Mouse (Mus musculus): Measurements from ENCODE around the gene Smcr8. TPM values are rescaled to one million over a fixed set of nuclear protein-coding genes. Genes with fewer than 3 reads are reported as not detected.

Gene Smcr8
- total RNA-seq (2021): 27.0 and 27.5 TPM in 2 replicates
- long read RNA-seq, full-length matches to known transcripts: 3 of 5 reads
- long read RNA-seq, partial matches to known transcripts: 0 of 5 reads
- long read RNA-seq, other reads (novel, unspliced or antisense): 2 of 5 reads

DNA sequence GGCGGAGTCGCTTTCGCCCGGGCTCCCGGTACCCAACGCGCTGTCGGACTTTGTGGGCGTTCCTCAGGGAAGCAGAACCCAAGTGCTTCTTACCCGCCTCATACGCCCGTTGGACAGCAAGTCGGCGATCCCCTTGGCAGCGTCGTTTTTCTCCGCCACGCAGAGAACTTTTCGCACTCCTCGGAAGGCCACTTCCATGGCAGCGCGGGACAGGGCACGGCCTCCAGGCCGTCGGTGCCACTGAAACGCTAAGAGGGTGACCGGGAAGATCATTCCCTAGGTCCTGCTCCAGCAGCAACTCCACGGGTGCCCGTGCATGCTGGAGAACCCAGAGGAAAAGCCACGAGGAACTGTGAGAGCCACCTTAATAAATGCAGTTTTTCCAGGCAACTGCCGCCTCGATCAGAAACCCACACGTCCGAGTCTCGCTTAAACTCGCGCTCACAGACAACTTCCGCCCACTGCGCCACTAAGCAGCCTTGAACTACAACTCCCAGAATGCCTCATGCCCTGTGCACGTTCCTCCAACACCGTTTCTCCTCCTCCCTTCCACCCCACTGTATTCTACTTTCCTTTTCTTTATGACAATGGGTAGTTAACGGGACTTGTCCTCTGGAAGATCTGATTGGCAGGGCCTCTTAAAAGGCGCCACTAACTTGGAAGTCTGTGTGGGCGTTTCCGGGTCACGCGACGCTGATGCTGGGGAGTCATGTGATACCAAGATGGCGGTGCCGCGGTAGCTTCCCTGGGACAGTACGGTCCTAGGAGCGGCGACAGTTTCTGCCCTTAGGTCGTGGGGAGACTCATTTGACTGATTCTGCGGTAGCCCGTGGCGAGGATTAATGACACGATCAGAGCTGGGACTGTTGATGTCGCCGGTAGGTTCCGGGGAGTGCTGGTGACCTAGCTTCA is at the start of gene Smcr8, which contains the start of gene Top3a:
Smcr8 (plus strand) TSS at position 696 of the 912 bp plus-strand sequence.
Top3a (minus strand) TSS at position 537 of the 912 bp plus-strand sequence.
- peak; percentile 79 for DNase-seq

DNA sequence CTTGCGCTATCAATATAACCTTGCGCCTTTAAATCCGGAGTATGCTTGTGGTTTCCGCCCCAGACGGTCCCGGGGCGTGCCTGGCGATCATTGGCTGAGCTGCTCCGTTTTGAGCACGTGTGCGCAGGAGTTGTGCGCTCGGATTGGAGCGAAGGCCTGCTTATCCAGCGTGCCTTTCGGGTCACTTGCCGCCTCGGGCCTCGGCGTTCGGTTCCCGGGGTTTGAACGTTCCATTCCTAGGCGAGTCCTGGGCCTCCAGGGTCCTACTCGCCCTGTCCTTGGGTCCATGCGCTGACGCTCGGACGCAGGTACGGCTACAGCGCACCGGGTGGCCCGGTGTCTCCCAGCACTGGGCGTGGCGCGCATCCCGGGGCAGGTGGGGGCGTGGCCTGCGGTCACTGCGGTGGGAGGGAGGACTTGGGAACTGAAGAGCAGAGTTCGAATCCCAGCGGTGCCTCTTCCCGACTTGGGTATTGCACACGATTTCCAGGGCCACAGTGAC is 49.0 kb upstream of the Smcr8 start, which contains the start of gene Mief2:
Mief2 (plus strand) TSS at position 139 of the 502 bp plus-strand sequence.
- DNase-seq: peak; percentile 93

DNA sequence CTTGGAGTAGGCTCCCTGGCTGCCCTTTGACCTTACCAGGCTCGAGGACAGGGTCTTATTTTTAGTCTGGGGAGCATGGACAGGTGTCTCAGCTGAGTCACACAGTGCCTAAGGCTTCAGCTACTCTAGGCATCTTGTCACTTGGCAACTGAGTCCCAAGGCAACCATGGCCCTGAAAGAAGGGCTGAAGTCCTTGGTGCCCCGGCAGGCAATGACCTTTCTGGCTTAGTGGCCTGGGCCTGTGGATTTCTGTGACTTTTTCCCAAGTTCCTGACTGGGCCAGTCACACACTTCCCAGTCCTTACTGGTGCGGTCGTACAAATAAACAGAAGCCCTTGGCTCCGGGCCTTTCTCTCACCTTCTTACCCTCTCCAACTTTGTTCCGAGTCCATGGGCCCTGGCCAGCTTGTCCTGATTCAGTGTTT is 48.1 kb upstream of the Smcr8 start:
- DNase-seq: peak; percentile 35

DNA sequence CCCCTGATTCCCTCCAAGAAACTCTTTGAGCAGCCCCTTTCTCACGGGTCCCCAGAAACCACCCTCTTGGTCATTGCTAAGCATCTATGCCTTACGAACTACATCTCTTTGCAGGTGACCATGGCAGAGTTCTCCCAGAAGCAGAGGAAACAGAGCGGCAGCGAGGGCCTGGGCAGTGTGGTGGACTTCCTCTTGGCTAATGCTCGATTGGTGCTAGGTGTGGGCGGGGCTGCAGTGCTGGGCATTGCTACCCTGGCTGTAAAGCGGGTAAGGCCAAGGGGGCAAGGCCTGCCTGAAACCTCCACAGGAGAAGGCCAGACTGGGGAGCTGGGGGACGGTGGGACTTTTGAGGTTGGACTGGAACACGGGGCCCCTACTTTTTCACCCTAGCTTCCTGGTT is 47.2 kb upstream of the Smcr8 start:
- DNase-seq: no peak

DNA sequence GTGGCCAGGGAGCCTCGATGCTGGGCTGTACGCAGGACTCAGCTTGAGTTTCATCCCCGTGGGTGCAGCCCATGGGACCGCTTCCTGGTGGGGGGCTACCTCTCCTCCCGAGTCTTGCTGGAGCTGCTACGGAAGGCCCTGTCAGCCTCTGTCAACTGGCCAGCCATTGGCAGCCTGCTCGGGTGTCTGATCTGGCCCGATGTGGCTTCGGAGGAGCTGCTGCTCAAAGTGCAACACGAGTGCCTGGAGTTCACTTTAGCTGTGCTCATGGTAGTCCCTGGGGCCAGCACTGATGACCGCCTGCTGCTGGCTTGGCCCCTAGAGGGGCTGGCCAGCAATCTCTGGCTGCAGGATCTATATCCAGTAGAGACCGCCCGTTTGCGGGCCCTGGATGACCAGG is 46.1 kb upstream of the Smcr8 start:
- no peak for DNase-seq

DNA sequence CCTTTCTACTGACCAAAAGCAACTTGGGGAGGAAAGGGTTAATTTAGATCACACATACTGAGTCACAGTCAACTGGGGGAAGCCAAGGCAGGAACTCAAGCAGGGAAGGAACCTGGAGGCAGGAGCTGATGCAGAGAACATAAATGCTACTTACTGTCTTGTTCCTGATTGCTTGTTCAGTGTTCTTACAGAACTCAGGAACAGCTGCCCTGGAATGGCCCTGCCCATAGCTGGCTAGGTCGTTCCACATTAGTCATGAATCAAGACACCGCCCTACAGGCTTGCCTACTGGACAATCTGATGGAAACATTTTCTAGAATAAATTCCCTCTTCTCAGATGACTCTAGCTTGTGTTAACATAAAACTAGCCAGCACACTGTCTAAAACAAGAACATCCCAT is 43.1 kb upstream of the Smcr8 start:
- DNase-seq: no peak

DNA sequence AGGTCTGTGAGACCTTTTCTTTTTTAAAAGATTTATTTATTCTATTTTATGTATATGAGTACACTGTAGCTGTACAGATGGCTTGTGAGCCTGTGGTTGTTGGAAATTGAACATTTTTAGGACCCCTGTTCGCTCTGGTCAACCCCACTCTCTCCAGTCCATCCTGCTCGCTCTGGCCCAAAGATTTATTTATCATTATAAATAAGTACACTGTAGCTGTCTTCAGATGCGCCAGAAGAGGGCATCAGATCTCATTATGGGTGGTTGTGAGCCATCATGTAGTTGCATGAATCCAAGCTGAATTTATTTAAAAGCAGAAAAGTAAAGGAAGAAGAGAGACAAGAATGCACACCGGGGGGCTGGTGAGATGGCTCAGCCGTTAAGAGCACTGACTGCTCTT is 42.1 kb upstream of the Smcr8 start:
- no peak for DNase-seq

DNA sequence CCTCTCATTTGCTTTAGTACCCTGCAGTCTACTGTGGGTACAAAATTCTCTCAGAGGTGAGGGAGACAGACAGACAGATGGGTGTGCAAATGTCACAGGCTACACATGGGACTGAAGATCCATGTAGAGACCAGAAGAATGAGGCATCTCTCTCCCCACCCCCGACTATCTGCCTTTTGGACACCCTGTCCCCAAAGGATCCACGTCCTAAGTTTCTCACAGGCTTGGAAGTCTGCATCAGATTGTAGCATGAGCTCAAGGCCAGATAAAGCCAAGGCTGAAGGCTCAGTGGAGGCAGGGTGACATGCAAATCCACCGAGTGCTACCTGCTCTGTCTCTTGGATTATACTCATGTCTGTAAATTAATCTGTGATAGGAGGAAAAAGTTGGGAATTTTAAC is 40.8 kb upstream of the Smcr8 start:
- DNase-seq: no peak

DNA sequence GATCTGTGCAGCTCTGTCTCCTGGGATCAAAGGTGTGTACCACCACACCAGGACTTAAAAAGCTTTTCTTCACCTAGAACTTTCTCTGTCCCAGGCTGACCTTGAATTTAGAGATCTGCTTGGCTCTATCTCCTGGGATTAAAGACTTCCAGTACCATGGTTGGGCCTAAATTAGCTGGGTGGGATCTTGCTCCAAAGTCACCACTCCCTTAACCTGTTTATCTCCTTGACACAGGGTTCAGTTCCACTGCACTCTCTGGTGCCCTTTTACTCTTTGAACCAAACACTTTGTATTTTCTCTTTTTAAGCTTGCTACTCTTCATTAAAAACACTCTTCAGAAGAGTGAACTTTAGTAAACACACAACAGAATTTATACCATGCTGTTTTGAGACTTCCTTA is 39.9 kb upstream of the Smcr8 start:
- no peak for DNase-seq

DNA sequence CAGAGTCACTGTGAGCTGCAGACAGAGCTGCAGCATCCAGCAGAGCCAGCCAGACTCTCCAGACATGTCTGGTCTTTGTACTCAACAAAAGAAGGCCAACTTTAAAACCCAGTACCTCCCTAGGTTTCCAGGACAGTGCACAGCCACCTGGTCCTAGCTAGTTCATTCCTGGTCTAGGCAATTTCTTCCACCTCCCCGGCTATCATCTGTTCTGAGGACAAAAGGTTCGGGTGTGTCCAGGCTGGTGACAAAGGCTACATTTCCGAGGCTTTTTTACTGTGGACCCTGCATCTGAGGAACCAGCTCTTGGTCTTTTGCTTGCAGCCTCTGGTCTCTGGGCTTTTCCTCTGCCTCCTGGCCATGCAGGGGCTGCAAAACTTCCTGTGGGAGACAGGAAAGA is 37.0 kb upstream of the Smcr8 start:
- DNase-seq: no peak

DNA sequence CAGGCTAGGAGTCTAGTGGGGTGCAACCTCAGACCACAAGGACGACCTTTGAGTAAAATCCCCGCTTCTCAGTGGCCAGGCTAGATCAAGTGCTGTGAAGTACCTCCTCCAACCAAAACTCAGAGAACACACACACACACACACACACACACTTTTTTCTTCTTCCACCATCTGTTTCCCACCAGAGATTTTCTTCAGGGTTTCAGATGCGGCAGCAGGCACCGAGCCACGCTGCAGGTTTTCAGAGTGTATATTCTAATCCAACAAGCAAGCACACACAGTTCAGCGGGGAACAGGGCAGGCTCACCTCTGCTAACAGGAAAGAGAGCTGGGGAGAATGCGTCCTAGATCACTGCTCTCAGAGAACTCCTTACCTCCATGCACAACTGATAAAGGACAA is 21.8 kb upstream of the Smcr8 start:
- no peak for DNase-seq

DNA sequence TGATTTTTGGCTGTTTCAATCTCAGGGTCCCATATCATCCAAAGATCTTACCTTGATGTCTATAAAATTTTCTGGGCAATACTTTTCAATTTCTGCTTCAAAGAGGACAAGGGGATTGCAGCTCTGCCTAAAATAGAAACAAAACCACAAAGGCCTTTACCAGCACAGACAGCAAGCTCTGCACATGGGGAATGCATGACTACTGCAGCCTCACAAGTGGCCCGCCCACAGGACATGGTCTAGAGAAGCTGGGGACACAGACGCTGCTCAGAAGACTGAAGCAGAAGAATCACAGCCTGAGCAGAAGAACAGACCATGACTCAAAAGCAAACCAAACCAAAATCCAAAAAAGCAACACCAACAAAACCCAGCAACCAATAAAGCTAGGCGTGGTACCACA is 15.6 kb upstream of the Smcr8 start:
- no peak for DNase-seq

DNA sequence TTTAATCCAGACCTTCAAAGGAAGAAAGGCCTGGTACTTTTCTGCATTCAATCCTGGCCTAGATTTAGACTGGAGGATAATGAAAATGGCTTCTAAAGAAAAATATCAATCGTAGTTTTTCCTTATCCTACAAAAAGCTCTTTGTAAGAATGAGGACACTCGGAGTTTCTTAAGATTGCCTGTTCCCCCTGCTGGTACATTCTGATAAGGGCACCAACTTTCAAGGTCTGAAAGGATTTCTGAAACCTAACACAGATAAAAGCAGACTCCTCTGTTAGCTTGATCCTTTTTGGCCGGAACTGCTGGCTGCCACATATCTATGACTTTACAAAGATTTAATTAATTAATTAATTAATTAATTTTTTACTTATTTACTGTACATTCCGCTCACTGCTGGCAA is 10.4 kb upstream of the Smcr8 start:
- DNase-seq: no peak

DNA sequence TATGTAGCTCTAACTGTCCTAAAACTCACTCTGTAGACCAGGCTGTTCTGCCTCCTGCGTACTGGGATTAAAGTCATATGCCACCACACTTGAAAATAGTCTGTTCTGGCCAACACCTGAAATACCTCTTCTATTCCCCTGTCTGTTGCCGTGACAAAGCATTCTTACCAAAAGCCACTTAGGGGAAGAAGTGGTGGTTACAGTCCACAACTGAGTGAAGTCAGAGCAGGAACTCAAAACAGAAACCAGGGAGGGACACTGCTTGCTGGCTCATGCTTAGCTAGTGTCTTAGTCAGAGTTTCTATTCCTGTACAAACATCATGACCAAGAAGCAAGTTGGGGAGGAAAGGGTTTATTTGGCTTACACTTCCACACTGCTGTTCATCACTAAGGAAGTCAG is 8.0 kb upstream of the Smcr8 start:
- no peak for DNase-seq

DNA sequence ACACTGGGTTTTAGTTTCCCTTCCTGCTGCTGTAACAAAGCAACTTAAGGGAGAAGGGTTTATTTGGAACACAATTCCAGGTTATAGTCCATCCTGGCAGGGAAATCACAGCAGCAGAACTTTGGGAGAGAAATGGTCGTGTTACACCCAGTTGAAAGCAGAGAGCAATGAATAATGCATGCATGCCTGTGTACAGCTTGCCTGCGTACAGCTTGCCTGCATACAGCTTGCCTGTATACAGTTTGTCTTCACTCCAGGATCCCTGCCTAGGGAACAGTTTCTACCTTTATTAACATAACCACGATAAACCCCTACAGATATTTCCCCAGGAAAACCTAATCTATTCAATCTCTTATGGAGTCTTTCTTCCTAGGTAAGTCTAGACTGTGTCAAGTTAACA is 6.5 kb upstream of the Smcr8 start:
- no peak for DNase-seq

DNA sequence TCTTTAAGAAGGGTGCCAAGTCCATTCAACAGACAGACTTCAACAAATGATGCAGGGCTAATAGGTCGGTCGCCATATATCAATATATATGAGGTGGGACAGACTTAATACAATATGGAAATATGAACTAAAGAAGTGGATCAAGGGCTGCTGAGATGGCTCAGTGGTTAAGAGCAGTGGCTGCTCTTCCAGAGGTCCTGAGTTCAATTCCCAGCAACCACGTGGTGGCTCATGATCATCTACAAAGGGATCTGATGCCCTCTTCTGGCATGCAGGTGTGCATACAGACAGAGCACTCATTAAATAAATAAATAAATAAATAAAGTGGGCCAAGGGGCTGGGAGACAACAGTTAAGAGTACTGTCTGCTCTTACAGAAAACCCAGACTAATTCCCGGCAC is 5.2 kb upstream of the Smcr8 start:
- no peak for DNase-seq

DNA sequence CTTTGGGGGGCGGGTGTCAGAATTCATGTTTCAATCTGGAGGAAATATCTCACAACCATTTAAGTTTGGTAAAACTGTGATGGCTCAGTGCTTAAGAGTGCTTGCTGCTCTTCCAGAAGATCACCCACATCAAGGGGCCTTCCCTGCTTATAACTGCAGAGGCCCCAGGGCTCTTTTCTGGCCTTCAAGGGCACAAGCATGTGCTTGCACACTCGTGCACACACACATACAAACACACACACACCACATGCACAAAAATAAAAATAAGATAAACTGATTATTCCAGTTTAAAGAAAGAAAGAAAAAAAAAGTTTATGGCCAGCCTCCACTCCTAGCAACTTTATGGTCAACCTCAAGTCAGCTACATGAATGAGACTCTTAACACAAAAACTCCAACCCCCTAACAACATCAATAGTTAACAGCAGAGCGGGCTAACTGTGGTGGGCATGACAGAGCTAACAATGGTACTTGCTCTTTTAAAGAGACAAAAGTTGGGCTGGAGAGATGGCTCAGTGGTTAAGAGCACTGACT is 3.1 kb upstream of the Smcr8 start:
- no peak for DNase-seq

DNA sequence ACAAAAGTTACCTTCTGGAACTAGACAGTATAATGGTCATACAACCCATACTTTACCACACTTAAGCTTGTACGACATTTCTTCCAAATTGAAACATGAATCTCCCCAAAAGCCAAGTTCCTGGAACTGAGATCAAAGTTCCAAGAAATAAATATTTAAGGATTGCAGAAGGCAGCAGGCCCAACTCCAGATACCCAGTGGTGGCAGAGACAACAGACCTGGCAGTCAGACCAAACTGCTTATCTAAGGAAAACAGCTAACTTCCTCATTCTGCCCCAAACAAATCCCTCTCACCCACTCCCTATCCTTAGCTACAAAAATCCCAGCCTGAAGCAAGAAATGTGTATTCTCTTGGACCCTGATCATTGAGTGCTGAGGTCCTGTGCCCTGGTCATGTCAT is 2.5 kb upstream of the Smcr8 start:
- DNase-seq: no peak

DNA sequence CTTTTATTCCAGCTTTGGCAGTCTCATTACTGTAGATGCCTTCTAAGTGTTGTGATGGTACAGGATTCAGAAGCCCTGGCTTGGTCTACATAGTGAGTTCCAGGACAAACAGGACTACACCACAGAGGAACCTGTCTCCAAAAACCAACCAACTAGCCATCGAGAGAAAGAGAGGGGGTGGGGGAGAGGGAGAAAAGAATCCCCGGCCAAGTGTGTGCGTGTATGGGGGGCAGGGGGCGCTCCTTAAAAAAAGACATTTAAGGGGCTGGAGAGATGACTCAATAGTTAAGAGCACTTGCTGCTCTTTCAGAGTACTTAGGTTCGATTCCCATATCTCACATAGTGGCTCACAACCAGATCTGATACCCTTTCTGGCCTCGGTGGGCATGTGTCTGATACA is 1.7 kb upstream of the Smcr8 start:
- DNase-seq: no peak

DNA sequence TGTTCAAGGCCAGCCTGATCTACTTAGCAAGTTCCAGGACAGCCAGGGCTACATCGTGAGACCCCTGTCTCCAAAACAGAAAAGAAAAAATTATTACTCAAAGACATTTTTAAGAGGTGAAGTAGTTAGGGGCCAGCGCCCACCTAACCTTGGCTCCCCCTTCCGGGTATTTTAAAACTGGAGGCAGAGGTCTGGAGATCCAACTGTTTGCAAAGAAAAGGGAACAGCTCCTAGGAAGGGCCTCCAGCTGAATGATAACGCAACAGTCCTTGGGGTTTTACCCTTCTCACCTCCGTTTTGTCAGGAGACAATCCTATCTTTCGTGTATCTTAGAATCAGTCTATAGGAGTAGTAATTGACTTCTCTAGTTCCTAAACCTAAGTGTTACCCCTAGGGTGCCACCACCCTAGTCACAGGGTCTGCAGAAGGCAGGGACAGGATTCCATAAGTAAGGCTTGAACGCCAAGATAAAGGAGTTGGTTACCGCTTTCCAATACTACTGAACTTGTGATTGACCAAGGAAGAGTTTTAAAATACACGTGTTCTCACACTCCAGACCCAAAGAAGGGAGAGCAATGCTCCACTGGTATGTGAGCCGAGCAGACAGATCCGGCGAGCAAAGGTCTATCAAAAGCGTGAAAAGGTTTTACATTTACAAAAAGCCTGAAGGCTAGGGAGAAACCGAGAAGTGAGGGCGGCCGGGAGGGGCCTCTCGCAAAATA is 1.1 kb upstream of the Smcr8 start:
- no peak for DNase-seq

DNA sequence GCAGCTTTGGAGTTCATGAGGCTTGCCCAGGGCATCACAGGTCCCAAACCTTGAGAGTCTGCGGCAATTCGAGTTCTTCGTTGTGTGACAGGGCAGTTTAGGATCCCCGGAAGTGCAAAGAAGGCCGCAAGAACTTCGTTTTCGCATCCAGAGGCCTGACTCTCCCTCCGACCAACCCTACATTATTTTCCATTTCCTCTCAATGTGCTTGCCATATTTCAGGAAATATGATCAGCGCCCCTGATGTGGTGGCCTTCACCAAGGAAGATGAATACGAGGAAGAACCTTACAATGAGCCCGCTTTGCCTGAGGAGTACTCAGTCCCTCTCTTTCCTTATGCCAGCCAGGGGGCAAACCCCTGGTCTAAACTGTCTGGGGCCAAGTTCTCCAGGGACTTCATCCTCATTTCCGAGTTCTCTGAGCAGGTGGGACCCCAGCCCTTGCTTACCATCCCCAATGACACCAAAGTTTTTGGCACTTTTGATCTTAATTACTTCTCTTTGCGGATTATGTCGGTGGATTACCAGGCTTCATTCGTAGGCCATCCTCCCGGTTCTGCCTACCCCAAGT is 562 bp downstream of the Smcr8 start:
- no peak for DNase-seq

DNA sequence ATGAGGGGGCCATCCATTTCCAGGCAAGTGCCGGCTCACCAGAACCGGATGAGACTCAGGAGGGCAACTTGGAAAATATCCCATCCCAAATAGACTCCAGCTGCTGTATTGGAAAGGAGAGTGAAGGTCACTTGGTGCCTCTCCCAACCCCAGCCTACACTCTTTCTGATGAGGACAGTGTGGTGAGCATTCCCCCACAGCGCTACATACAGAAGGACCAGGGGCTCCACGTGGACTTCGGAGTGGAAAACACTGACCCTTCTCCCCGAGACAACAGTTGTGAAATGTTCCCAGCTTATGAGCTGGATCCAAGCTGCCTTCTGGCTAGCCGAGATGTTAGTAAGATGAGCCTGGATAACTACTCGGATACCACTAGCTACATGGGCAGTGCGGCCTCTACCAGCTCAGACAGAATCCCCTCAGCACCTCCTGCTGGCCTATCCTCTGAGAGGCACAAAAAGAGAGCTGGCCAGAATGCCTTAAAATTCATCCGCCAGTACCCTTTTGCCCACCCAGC is 2.4 kb downstream of the Smcr8 start:
- DNase-seq: no peak

Measured in adrenal gland, postnatal 25 days (tissue).